Mouse (Mus musculus): ENCODE measurements at regions not wholly inside any gene's neighbourhood (a gene's known extent, or its start where the extent isn't known, plus 50 kb on each side); places are given as distances from the start of the nearest gene placed in this dataset.

GRCm38 (mm10) chr5:97553122-97553521 is 96.3 kb upstream of the Gk2 start:
- intact Hi-C loops (cut with DNase I) = no loop called here
- DNase-seq = peak in 1 of 2 experiments; percentile 11

- intact Hi-C loops (cut with DNase I) = no loop called here
- no peak for DNase-seq
These were observed 80.9 kb upstream of the Gk2 start for GRCm38 (mm10) chr5:97537492-97538257.

DNA sequence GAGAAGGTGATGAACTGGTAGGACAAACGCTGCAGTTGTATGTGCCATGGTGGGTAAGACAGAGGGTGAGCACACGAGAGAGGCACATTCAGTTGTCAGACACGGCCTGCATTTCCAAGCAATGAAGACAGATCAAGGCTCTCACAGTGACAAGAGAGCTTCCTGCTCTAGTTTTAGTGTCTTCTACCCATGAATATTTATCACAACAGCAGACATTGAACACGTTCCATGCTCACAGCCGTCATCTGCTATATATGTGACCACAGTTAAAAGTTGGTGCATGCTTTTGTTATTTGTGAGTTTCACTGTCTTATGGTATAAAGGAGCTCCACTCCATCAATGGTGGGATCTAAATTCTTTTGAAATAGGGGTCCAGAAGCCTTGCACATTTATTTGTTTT is 76.9 kb upstream of the Gk2 start:
- intact Hi-C loops (cut with DNase I) = no loop called here
- DNase-seq = no peak

GRCm38 (mm10) chr5:97527555-97527954 is 70.7 kb upstream of the Gk2 start:
- DNase-seq = no peak
- intact Hi-C loops (cut with DNase I) = no loop called here
